Mouse (Mus musculus): Measurements from ENCODE around the gene Xrn2.
"Not testable (repeated sequence)": the region's sequence is repeated elsewhere in the genome, so short reads cannot be mapped to it uniquely, and the experiment has no call there.

The Xrn2 gene

DNA sequence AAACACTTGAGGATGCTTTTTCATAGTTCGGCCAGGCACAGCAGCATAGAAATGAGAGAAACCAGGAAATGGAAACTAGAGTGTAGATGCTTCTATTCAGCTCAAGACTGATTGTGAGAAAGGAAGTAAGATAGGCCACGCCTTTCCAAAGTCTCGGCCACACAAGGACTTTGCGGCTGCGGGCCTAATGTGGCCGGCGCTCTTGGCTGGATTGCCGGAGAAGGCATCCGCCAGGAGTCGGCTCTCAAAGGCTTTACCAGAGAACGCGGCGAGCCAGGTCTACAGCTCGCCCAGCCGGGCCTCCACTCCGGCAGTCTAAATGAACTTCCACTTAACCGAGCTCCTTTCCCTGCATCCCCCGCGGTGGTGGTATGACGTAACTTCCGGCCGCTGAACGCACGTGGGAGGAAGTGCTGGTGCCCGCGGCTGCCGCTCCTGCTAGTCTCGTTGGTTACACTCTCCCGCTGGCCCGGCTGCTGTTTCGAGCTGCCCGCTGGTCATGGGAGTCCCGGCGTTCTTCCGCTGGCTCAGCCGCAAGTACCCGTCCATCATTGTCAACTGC lies at the start of gene Xrn2:
TSS of gene Xrn2 (plus strand) at position 374 of the 562 bp plus-strand sequence.
- peak; percentile 95 for DNase-seq

DNA sequence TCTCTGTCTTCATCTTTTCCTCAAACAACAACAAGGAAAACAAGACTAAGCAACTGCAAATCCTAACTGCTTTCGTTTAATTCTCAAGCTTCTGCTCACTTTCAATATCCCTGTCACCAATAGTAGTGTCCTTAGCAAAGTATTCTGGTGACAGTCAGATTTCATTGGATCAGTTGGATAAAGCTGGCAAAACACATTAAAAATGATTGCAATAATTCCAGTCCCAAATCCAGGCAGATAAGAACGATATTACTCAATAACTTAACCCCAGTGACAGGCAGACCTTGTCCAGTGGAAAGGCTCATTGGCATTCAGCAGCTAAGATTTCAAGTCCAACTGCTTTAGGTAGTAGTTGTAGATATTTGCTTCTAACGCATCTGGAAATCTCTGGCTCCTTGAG lies 37.8 kb upstream of the Xrn2 start:
- DNase-seq = no peak

DNA sequence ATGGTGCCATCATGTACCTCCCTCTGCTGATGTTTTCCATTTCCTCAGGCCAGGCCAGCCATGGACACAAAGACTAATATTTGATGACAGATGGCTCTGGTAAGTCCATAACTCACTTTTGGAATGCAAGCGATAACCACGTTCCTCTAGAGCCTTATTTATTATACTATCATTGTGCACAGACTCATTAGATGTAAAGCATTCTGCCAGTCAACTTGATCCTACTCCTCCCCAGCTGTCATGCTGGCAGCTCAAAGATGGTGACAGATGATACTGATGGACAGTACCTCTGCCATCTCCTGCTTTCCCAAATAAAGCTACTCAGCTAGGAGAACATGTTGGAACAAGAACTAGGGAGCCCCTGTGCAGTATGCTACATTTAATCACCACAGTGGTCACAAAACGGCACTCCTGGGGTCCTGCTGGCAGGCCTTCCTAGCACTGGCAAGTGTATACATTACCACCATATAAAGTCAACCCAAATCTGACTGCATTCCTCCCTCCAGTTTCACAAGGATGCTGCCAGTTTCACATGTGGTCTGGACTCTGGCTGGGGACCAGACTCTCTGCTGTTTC lies 37.3 kb upstream of the Xrn2 start:
- no peak for DNase-seq

DNA sequence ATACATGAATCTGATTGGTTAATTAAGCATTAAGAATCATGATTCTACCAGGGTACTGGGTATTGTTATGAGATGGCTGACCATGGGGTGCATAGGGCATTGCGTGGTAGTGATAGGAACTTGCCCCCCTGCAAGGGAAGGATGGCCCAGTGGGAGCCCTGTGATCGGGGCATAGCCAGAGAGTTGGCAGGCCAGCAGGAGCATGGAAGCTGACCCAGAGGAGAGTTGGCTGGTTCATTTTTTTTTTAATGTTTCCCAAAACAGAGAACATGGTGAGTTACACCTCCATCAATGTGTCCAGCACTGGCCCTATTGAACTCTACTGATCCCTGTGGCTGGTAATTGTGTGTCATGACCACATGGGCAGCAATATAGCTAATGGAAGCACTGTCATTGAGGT lies 30.0 kb upstream of the Xrn2 start:
- DNase-seq = no peak

DNA sequence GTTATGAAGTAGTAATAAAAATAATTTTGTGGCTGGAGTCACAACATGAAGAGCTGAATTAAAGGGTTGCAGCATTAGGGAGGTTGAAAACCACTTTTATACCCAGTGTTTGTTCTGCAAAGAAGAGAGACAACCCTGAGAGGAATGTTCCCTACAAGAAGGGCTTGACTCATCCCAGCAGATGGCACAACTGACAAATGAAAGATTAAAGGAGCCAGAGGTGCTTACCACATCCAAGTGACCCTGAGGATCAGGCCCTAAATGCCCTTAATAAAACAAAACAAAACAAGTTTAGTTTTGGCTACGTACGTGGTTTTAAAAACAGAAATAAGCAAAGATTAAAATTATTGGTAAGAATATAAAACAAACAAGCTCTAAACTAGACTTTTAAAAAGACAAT lies 28.0 kb upstream of the Xrn2 start:
- no peak for DNase-seq

DNA sequence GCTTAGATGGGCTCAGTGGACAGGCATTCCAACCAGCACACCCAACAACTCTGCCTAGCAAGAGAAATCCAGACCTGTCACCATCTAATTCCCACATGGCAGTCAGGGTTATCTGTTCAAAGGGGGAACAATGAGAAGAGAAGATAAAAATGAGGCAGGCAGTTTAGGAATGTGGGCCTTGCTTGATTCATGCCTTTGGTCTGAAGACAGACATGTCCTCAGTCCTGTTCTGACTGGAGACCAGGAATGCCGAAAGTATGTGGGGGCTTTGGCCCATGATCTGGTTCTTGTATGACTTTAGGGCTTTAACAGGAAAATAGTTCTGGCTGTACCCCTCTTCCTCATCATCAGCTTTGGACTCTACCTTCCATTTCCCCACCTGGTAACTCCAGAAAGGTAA lies 27.0 kb upstream of the Xrn2 start:
- no peak for DNase-seq

DNA sequence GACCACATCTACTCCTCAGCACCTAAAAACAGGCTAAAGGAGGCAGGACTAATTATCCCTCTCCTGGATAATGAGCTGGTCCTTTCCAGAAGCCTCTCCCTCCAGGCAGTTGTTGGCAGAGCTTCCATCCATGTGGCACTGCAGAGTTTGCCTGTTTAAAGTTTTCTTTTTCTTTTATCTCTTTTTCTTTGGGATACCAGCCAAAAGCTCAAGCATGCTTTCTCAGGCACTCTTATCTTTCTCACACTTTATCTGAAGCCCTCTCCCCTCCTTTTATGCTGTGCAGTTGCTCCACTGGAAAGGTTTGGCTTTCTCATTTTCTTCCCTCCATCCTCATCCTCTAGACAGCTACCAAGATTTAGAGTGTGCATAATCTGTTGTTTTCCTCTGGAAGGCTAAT lies 26.4 kb upstream of the Xrn2 start:
- no peak for DNase-seq

DNA sequence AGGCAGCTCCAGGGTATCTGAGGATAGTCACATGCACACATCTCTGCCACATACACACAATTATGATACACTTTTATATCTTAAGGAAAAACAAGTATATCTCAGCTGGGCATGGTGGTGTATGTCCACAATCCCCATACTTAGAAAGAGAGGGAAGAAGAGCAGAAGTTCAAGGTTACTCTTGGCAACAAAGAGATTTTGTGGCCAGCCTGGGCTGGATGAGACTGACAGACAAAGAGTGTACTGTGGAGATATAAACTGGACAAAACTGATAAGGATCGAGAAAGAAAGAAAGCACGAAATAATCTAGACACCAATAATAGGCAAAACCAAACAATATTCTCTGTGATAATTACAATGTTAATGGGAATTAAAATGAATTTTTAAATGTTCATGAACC lies 5.5 kb upstream of the Xrn2 start:
- DNase-seq = no peak

DNA sequence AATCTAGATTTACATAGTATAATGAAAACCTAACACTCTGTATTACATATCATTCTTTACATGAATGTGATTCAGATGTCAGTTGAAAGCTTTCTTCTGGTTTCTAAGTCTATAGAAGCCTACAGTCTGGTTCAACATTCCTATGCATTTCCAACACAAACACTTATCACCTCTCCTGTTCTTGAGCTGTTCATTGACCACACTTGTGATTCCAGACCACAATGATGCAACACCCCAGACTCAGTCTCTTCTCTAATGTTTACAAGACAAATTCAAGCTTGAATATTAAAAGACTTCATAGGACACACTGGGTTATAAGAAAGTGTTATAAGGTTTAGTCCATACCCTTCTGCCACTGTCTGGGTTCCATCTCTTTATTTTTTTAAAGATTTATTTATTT lies 3.7 kb upstream of the Xrn2 start:
- no peak for DNase-seq

DNA sequence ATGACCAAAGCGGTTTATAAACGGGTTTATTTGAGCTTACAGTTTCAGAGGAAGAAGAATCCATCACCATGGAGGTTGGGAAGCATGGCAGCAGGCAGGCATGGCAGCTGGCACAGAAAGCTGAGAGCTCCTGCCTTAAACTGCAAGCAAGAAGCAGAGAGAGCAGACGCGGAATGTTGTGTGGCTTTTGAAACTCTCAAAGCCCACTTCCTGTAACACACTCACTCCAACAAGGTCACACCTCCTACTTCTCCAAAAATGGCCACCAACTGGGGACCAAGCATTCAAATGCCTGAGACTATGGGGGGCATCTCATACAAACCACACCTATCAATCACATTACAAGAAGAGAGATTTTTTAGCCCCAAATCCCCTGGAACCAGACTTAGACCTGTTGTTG lies 2.7 kb upstream of the Xrn2 start:
- DNase-seq = no peak

DNA sequence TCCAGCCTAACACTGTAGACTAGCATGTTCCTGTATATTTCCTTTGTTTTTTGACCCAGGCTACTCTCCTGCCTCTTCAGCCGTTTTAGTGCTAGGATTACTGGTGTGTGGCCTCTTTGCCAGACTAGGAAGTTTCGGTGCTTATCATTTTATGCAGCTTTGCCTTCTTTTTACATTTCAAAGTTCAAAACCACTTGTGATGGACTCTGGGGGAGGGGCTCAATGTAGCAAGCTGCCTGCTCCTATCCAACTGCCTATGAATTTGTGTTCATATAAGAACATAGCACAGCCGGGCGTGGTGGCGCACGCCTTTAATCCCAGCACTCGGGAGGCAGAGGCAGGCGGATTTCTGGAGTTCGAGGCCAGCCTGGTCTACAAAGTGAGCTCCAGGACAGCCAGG lies 1.8 kb upstream of the Xrn2 start:
- DNase-seq = no peak

DNA sequence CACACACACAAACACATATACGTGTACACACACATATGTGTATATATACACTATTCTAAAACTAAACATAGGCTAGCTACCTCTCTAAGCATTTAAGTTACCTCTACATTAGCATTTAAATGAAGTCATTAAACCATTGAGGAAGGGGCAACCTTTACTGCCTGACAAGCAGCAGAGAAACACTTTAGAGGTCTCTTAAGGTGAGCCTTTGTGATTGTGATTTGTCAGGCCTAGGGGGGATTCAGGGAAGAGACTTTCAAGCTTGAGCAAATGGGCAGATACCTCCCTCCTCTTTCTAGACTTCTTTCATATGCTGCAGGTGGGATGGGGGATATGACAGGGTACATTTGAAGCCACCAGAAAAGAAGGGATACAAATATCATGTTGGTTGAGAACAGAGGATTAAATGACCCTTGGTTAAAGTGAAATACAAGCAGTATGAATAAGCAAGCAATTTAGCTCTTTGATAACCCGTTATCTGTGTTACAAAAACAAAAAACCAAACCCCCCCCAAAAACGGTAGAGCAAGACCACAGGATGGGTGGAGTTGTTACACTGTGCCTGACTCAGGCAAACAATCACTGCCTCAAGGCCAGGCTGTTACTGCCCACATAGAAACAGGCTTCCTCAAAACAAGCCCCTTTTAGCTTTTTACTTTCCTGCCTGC lies 1.2 kb upstream of the Xrn2 start:
- no peak for DNase-seq

DNA sequence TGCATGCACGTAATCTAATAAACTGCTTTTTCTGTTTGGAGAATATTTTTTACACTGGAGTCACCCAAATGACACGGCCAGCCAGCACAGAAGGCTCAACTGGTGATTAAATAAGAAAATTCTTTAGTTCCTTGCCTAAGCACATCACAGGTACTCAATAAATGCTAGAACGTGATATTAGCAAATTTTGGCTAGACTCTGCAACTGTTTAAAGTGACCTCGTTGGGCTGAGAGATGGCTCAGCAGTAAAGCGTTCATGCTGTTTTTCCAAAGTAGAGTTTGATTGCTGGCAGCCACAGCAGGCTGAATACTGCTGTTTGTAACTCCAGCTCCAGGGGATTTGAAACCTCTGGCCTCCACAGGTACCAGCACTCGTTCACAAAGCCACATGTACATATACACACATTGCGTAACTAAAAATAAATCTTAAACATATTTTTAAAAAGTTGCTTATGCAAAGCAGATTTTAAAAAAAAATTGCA lies 614 bp upstream of the Xrn2 start:
- DNase-seq = no peak

DNA sequence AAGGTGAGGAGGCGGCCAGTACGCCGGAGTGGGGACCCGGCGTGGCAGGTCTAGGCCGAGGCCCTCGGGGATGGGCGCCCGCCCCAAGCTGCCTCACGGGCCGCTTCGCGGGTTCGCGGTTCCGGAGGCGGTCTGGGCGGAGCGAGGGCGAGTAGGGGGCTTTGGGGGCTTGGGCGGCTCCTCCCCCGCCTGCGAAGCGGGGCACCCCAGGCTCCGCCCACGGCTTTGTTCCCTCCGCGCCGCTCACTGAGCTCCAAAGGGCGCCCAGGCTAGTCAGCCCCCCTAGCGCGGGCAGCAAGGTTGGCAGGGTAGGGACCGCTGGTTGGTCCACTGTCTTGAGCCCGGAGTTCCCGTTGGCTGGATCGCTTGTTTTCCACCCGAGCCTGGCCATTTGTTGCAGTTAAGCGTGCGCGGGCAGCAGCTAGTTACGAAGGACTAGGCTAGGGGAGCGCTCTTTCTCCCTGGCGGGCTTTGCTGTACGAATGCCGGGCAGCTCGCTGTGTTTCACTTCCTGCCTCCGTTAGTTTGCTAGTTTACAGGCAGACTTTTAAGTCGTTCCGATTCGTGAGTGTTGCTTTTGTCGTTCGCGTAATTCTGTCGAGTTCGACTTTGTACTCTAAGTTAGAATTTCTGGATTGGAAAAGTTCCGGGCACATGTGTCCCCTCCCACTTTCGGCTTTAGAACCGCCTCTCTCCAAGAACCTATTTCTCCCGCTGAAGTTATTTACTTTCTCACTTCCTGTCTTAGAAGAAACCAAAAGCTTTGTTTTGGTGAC lies 586 bp downstream of the Xrn2 start:
- DNase-seq = peak; percentile 86 to 91

DNA sequence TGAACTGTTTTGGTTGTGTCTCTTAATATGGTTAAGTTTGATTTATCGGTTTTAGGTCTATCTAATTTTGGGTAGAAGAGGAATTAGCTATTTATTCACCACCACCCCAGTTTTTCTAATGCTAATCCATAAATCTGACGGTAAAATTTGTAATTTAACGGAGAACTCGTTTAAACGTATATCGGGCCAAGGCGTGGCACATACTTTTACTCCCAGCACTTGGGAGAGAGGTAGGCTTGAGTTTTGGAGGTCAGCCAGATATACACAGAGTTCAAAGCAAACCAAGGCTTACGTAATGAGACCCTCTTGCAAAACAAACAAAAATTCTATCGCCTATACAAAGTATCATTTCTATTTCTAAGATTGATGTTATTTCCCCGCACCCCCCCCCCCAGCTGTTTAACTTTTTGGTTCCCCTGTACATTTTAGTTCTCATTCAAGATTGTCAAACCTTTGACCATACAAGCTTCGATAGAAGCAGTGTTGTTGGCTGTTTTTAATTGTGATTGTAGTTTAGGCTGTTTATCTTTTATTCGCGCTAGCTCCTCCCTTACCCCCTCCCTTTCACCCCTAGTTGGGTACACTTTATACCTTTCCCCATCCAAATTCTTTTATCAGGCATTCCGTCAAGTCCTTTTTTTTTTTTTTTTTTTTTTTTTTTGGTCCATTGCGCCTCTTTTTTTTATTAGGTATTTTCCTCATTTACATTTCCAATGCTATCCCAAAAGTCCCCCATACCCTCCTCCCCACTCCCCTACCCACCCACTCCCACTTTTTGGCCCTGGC lies 1.5 kb downstream of the Xrn2 start:
- DNase-seq = no peak

DNA sequence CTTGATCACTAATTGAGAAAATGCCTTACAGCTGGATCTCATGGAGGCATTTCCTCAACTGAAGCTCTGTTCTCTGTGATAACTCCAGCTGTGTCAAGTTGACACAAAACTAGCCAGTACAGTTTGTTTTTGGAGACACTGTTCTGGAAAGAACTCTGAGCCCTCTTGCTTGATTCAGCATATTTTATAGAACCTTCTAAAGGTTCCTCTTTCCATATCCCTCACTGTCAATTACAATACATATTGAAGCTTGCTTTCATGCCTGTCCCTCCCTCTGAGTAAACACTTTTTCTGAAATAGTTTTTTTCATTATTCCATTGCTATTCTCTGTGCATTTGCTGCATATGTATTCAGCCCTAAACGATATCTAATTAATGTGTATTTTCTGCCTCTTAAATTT lies 9.2 kb downstream of the Xrn2 start:
- DNase-seq = not testable (repeated sequence)

DNA sequence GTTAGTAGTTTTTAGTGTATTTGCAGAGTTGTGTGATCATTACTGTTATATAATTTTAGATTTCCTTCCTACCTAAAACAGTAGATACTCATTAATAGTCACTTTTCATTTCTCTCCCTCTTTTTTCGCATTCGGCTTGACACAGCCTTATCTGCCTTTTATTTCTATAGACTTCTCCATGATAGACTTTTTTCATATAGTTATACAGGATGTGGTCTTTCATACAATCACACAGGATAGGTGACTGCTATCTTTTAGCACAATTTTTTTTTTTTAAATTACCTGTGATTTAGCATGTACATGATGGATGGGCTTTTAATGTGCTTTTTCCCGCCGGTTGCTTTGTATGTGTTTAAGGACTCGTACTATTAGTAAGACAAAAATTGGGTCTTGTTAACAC lies 10.3 kb downstream of the Xrn2 start:
- DNase-seq = no peak

DNA sequence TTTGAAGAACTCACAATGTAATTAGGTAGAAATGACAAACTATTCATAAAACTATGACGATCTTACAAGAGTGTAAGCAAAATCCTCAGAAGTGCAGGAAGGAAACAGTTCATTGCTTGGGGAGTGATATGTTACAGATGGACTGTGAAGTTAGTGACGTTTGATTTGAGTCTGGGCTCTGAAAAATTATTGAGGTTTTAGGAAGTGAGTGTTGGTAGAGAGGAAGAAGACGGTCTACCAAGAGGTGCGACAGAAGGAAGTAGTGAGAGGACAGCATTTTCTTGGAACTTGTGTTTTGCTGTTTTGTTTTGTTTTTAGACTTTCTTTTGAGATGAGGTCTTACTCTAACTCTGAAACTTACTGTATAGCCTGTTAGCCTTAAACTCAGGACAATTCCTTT lies 10.8 kb downstream of the Xrn2 start:
- DNase-seq = no peak

DNA sequence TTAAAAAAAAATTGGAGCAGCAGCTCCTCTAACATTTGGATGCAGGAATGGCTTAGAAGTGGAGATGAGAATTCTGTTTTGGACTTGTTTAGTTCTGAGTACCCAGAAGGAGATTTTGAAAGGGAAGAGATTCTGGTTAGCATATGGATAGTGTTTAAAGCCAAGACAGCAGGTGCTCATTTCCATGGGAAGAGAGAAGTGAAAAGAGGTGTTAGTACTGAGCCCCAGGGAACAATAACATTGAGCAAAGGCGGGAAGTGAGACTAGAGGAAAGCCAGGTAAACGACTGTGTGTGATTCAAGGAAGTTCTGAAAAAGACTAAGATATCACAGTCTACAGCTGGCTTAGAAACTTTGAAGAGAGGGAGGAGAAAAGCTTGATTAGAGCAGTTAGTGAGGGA lies 20.3 kb downstream of the Xrn2 start:
- no peak for DNase-seq

DNA sequence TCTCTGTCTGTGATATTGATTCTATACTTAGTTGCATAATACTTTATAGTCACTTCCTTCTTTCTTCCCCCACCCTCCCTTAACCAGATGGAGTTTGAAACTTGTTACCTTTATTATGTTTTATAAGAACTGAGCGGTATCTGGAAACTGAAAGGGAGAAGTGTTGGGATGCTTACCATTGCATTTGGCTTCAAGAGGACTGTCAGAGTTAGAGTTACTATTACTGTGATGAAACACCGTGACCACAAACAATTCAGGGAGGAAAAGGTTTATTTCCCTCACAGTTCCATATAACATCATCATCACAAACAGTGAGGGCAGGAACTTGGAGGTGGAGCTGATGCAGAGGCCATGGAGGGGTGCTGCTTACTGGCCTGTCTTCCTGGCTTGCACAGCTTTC lies 23.1 kb downstream of the Xrn2 start:
- no peak for DNase-seq

DNA sequence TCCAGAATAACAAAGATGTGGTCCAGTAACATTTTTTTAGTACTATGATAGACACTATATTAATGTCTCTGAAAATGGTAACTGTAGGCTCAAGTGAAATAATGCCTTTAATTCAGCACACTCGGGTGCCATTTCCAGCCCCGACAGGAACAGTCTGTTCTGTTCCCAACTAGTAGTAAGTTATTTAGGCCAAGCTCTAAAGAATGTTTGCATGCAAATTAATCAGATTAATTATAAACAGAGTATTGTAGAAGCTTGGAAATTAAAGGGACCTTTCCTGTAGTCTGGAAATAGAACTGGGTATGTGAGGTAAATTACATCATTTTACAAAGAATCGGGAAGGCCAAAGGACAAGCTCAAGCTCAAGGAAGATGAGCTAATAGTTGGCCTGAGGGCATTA lies 34.3 kb downstream of the Xrn2 start:
- no peak for DNase-seq

DNA sequence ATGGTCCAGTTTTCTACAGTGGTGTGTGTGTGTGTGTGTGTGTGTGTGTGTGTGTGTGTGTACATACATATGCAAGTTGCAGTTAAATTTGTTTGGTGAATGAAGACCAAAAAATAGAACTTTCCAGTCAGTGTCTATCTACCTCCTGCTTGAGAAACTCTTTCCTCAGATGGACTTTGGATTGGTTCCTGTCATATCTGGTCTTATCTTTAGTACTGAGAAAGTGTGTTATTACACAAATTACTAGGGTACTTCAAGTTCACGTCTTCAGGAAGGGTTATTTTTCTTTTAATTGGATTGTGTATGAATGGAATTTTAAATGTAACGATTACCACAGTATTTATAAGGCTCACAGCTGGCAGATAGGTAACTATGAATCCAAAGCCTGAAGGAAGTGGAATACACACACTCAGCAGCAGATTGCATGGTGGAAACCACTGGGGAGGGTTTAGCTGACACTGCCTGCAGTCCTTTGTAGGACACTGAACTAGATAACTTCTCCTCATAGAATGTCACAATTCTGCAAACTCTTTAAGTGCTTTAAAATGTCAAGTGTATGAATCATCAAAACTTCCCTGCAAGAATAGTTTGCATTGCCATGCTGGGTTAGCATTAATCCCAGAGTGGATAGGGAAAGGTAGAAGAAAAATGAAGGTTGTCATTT lies 40.6 kb downstream of the Xrn2 start:
- no peak for DNase-seq

Data from thymus, postnatal 36 days (tissue).